Mouse (Mus musculus) hindbrain, embryonic 12.5 days (tissue): Measurements from ENCODE around the gene Stk4. TPM values are rescaled to one million over a fixed set of nuclear protein-coding genes. Genes with fewer than 3 reads are reported as not detected.
A peak's percentile ranks its signal among the peaks of the same experiment; 100 is the strongest.

Experiments used
- ATAC-seq: fragments of 200-750 bp; cut with Nextera tagmentation; 2 replicates; pipeline ENCODE4 v1.8.0; 2017; ENCODE audit warnings: moderate TSS enrichment; ENCODE audit not compliant: low FRiP score
- H3K27ac ChIP-seq: fragments of 300-500 bp; sonication (generic); 2 replicates; pipeline ENCODE4 v1.5.1; 2016; ENCODE audit warnings: mild to moderate bottlenecking
- H3K27me3 ChIP-seq: fragments of 300-500 bp; sonication (generic); 2 replicates; pipeline ENCODE4 v1.6.1; 2016; ENCODE audit warnings: mild to moderate bottlenecking
- H3K36me3 ChIP-seq: fragments of 300-500 bp; sonication (generic); 2 replicates; pipeline ENCODE4 v1.6.1; 2016; ENCODE audit warnings: mild to moderate bottlenecking
- H3K4me1 ChIP-seq: fragments of 300-500 bp; sonication (generic); 2 replicates; pipeline ENCODE4 v1.6.1; 2016
- H3K4me2 ChIP-seq: fragments of 300-500 bp; sonication (generic); replicated peaks from 2 replicates; pipeline ENCODE4 v1.6.1; 2016; ENCODE audit warnings: mild to moderate bottlenecking
- H3K4me3 ChIP-seq: fragments of 300-500 bp; sonication (generic); 2 replicates; pipeline ENCODE4 v1.5.1; 2016; ENCODE audit warnings: mild to moderate bottlenecking
- H3K9ac ChIP-seq: fragments of 300-500 bp; sonication (generic); 2 replicates; pipeline ENCODE4 v1.6.1; 2016; ENCODE audit warnings: mild to moderate bottlenecking, moderate library complexity
- H3K9me3 ChIP-seq: fragments of 300-500 bp; sonication (generic); replicated peaks from 2 replicates; pipeline ENCODE4 v1.6.1; 2016; ENCODE audit warnings: mild to moderate bottlenecking
- WGBS: fragments of 180-500 bp; shearing (Covaris S2); methylation state at CpG from one replicate; pipeline ENCODE4 v1.1.7; 2016; 5-methylcytosine and 5-hydroxymethylcytosine counted together
- polyA plus RNA-seq: library from polyadenylated mRNA; unstranded; fragments of >200 nt; fragmentation: Nextera tagmentation; extraction: Ambion mirVana; gene quantifications from 2 replicates; pipeline ENCODE4 v1.2.1, GENCODE M21; 2016

The Stk4 gene
- 32.0 and 34.5 TPM in 2 replicates for polyA plus RNA-seq

- Histone ChIP-seq H3K9me3 (no peaks in the 10 kb centered on the region), H3K27ac (peak within 1 kb of the TSS; percentile 86), H3K36me3 (peaks cover 7% of the 10 kb centered on the region), H3K4me3 (peak within 1 kb of the TSS; percentile 95), H3K27me3 (no peaks in the 10 kb centered on the region), H3K4me1 (peaks cover 22% of the 10 kb centered on the region), H3K4me2 (peak within 1 kb of the TSS; percentile 88), H3K9ac (peak within 1 kb of the TSS; percentile 91)
- WGBS, result under 1% methylated on average over 45 of the region's 45 CpGs
- ATAC-seq, result peak; percentile 59
These were observed at the start of gene Stk4 for GRCm38 (mm10) chr2:164070142-164070764. Stk4 (plus strand) TSS chr2:164070322.

- 56% methylated on average over 2 of the region's 2 CpGs for WGBS
- Histone ChIP-seq H3K4me3 (no peak overlapping the region), H3K27ac (no peak overlapping the region), H3K27me3 (no peaks in the 10 kb centered on the region), H3K36me3 (peaks cover 28% of the 10 kb centered on the region), H3K4me1 (no peaks in the 10 kb centered on the region), H3K9me3 (no peaks in the 10 kb centered on the region), H3K9ac (no peak overlapping the region), H3K4me2 (no peak overlapping the region)
- ATAC-seq, result no peak
These were observed 48.0 kb upstream of the Stk4 start for GRCm38 (mm10) chr2:164022104-164022503.

GRCm38 (mm10) chr2:164025150-164025549 is 45.0 kb upstream of the Stk4 start, which contains the start of gene Pabpc1l:
Pabpc1l (plus strand) TSS chr2:164025450.
- no peak within 1 kb of the TSS for H3K27ac ChIP-seq
- H3K4me2 ChIP-seq, result no peak within 1 kb of the TSS
- no peak within 1 kb of the TSS for H3K4me3 ChIP-seq
- no peaks in the 10 kb centered on the region for H3K27me3 ChIP-seq
- no peak for ATAC-seq
- H3K9me3 ChIP-seq, result no peaks in the 10 kb centered on the region
- 82% methylated on average over 16 of the region's 16 CpGs for WGBS
- no peaks in the 10 kb centered on the region for H3K4me1 ChIP-seq
- no peak within 1 kb of the TSS for H3K9ac ChIP-seq
- peaks cover 2% of the 10 kb centered on the region; the same call in 1 of the 2 replicates for H3K36me3 ChIP-seq

GRCm38 (mm10) chr2:164031147-164031546 is 39.0 kb upstream of the Stk4 start:
- WGBS, result 82% methylated on average over 10 of the region's 10 CpGs
- no peaks in the 10 kb centered on the region for H3K36me3 ChIP-seq
- ATAC-seq, result no peak

GRCm38 (mm10) chr2:164032973-164033372 is 37.1 kb upstream of the Stk4 start:
- no peak overlapping the region for H3K9ac ChIP-seq
- no peaks in the 10 kb centered on the region for H3K4me1 ChIP-seq
- no peaks in the 10 kb centered on the region for H3K9me3 ChIP-seq
- H3K4me2 ChIP-seq, result no peak overlapping the region
- ATAC-seq, result no peak
- no peaks in the 10 kb centered on the region for H3K27me3 ChIP-seq
- no peak overlapping the region for H3K4me3 ChIP-seq
- WGBS, result 87% methylated on average over 3 of the region's 3 CpGs
- H3K27ac ChIP-seq, result no peak overlapping the region
- H3K36me3 ChIP-seq, result no peaks in the 10 kb centered on the region

More at GRCm38 (mm10) chr2:164031147-164031546, 39.0 kb upstream of the Stk4 start:
- no peaks in the 10 kb centered on the region for H3K27me3 ChIP-seq
- H3K9ac ChIP-seq, result no peak overlapping the region
- H3K9me3 ChIP-seq, result no peaks in the 10 kb centered on the region
- H3K4me3 ChIP-seq, result no peak overlapping the region
- no peak overlapping the region for H3K27ac ChIP-seq
- H3K4me1 ChIP-seq, result no peaks in the 10 kb centered on the region
- no peak overlapping the region for H3K4me2 ChIP-seq

- no peaks in the 10 kb centered on the region for H3K9me3 ChIP-seq
- H3K27me3 ChIP-seq, result no peaks in the 10 kb centered on the region
- H3K27ac ChIP-seq, result no peak overlapping the region
- 55% methylated on average over 10 of the region's 10 CpGs for WGBS
- ATAC-seq, result no peak; the same call in 1 of the 2 replicates
- no peak overlapping the region for H3K4me3 ChIP-seq
- no peaks in the 10 kb centered on the region for H3K36me3 ChIP-seq
- H3K4me2 ChIP-seq, result no peak overlapping the region
- no peaks in the 10 kb centered on the region for H3K4me1 ChIP-seq
- H3K9ac ChIP-seq, result no peak overlapping the region
These were observed 33.6 kb upstream of the Stk4 start for GRCm38 (mm10) chr2:164036520-164037019.

- no peak for ATAC-seq
- Histone ChIP-seq H3K4me2 (no peak overlapping the region), H3K36me3 (no peaks in the 10 kb centered on the region), H3K4me3 (no peak overlapping the region), H3K4me1 (no peaks in the 10 kb centered on the region), H3K27ac (no peak overlapping the region), H3K27me3 (no peaks in the 10 kb centered on the region), H3K9me3 (no peaks in the 10 kb centered on the region), H3K9ac (no peak overlapping the region)
- 85% methylated on average over 1 of the region's 1 CpGs for WGBS
These were observed 31.6 kb upstream of the Stk4 start for GRCm38 (mm10) chr2:164038407-164039028.

- Histone ChIP-seq H3K9me3 (no peaks in the 10 kb centered on the region), H3K4me3 (no peak overlapping the region), H3K27me3 (no peaks in the 10 kb centered on the region), H3K36me3 (no peaks in the 10 kb centered on the region), H3K4me1 (no peaks in the 10 kb centered on the region), H3K4me2 (no peak overlapping the region), H3K27ac (no peak overlapping the region), H3K9ac (no peak overlapping the region)
- 86% methylated on average over 6 of the region's 6 CpGs for WGBS
- ATAC-seq, result no peak
These were observed 29.2 kb upstream of the Stk4 start for GRCm38 (mm10) chr2:164040949-164041348.

- no peaks in the 10 kb centered on the region for H3K27me3 ChIP-seq
- H3K4me2 ChIP-seq, result no peak overlapping the region
- H3K4me1 ChIP-seq, result no peaks in the 10 kb centered on the region
- H3K9ac ChIP-seq, result no peak overlapping the region
- no peaks in the 10 kb centered on the region for H3K9me3 ChIP-seq
- WGBS, result 92% methylated on average over 2 of the region's 2 CpGs
- H3K36me3 ChIP-seq, result no peaks in the 10 kb centered on the region
- H3K27ac ChIP-seq, result no peak overlapping the region
- no peak for ATAC-seq
- H3K4me3 ChIP-seq, result no peak overlapping the region
These were observed 28.6 kb upstream of the Stk4 start for GRCm38 (mm10) chr2:164041523-164041922.

- Histone ChIP-seq H3K4me1 (no peaks in the 10 kb centered on the region), H3K27ac (no peak overlapping the region), H3K27me3 (no peaks in the 10 kb centered on the region), H3K4me2 (peak overlapping the region; percentile 40), H3K4me3 (peak overlapping the region; percentile 10), H3K9ac (no peak overlapping the region), H3K36me3 (peaks cover 10% of the 10 kb centered on the region), H3K9me3 (no peaks in the 10 kb centered on the region)
- 2% methylated on average over 16 of the region's 16 CpGs for WGBS
- ATAC-seq, result peak; percentile 38; the same call in 1 of the 2 replicates
These were observed 22.9 kb upstream of the Stk4 start for GRCm38 (mm10) chr2:164047197-164047690.

- no peaks in the 10 kb centered on the region for H3K9me3 ChIP-seq
- H3K36me3 ChIP-seq, result peaks cover 68% of the 10 kb centered on the region
- H3K27ac ChIP-seq, result no peak overlapping the region
- WGBS, result 88% methylated on average over 8 of the region's 8 CpGs
- no peak for ATAC-seq
- H3K9ac ChIP-seq, result no peak overlapping the region
- no peak overlapping the region for H3K4me3 ChIP-seq
- H3K4me1 ChIP-seq, result no peaks in the 10 kb centered on the region
- no peaks in the 10 kb centered on the region for H3K27me3 ChIP-seq
- H3K4me2 ChIP-seq, result no peak overlapping the region
These were observed 16.4 kb upstream of the Stk4 start for GRCm38 (mm10) chr2:164053767-164054166.

- Histone ChIP-seq H3K9me3 (no peaks in the 10 kb centered on the region), H3K4me2 (no peak overlapping the region), H3K4me3 (no peak overlapping the region), H3K4me1 (no peaks in the 10 kb centered on the region), H3K27me3 (no peaks in the 10 kb centered on the region), H3K9ac (no peak overlapping the region), H3K27ac (no peak overlapping the region), H3K36me3 (peaks cover 77% of the 10 kb centered on the region)
- WGBS, result 91% methylated on average over 8 of the region's 8 CpGs
- ATAC-seq, result no peak
These were observed 15.5 kb upstream of the Stk4 start for GRCm38 (mm10) chr2:164054671-164055070.
